Mouse (Mus musculus): ENCODE data around the gene Dlg4. TPM values are rescaled to one million over a fixed set of nuclear protein-coding genes. Genes with fewer than 3 reads are reported as not detected.

The Dlg4 gene
- polyA plus RNA-seq, 1 experiment, result 7.6 TPM

- no peak for TF ChIP-seq GATA1 (IDR thresholded peaks at IDR 0.05; ENCODE audit: low read length)
Measured at GRCm38 (mm10) chr11:70091986-70092783, 75.4 kb downstream of the Dlg4 start, which contains the start of gene Asgr2. Gene Asgr2 (plus strand): TSS chr11:70092644.

Other genes with a start within 250 kb of the Dlg4 start
- gene Chrnb1, start 221.0 kb upstream of the Dlg4 start, polyA plus RNA-seq (2012), result 0.03 and 0.11 TPM in 2 replicates
- 0.39 and 0.53 TPM in 2 replicates for gene Fgf11, start 215.1 kb upstream of the Dlg4 start, polyA plus RNA-seq (2012)
- not detected in 2 replicates for gene Tmem102, start 211.3 kb upstream of the Dlg4 start, polyA plus RNA-seq (2012)
- not detected in 2 replicates for gene Gm39566, start 201.6 kb upstream of the Dlg4 start, polyA plus RNA-seq (2012)
- gene Spem2, start 198.5 kb upstream of the Dlg4 start, polyA plus RNA-seq (2012), result not detected in 2 replicates
- gene Spem1, start 194.8 kb upstream of the Dlg4 start, polyA plus RNA-seq (2012), result not detected in 2 replicates
- 0.99 and 1.1 TPM in 2 replicates for gene Nlgn2, start 179.2 kb upstream of the Dlg4 start, polyA plus RNA-seq (2012)
- gene Tmem256, start 178.4 kb upstream of the Dlg4 start, polyA plus RNA-seq (2012), result 404 and 460 TPM in 2 replicates
- 43.0 and 56.9 TPM in 2 replicates for gene Plscr3, start 170.6 kb upstream of the Dlg4 start, polyA plus RNA-seq (2012)
- 0.09 and 0.91 TPM in 2 replicates for gene Tnk1, start 158.2 kb upstream of the Dlg4 start, polyA plus RNA-seq (2012)
- gene Tmem95, start 138.9 kb upstream of the Dlg4 start, polyA plus RNA-seq (2012), result not detected in 2 replicates
- 0.27 and 0.39 TPM in 2 replicates for gene Kctd11, start 135.5 kb upstream of the Dlg4 start, polyA plus RNA-seq (2012)
- 107 and 119 TPM in 2 replicates for gene Acap1, start 121.4 kb upstream of the Dlg4 start, polyA plus RNA-seq (2012)
- gene 2810408A11Rik, start 116.0 kb upstream of the Dlg4 start, polyA plus RNA-seq (2012), result 1.0 and 1.5 TPM in 2 replicates
- 83.2 and 85.5 TPM in 2 replicates for gene Neurl4, start 115.9 kb upstream of the Dlg4 start, polyA plus RNA-seq (2012)
- gene Gps2, start 103.1 kb upstream of the Dlg4 start, polyA plus RNA-seq (2012), result 246 and 266 TPM in 2 replicates
- 3,518 and 5,018 TPM in 2 replicates for gene Eif5a, start 95.0 kb upstream of the Dlg4 start, polyA plus RNA-seq (2012)
- gene Ybx2, start 81.1 kb upstream of the Dlg4 start, polyA plus RNA-seq (2012), result 0.19 TPM in 1 of 2 replicates, not detected in the other
- gene Slc2a4, start 68.8 kb upstream of the Dlg4 start, polyA plus RNA-seq (2012), result 0.03 and 0.35 TPM in 2 replicates
- gene Cldn7, start 52.2 kb upstream of the Dlg4 start, polyA plus RNA-seq (2012), result not detected in 2 replicates
- gene Ctdnep1, start 35.8 kb upstream of the Dlg4 start, polyA plus RNA-seq (2012), result 224 and 279 TPM in 2 replicates
- 7.7 and 13.2 TPM in 2 replicates for gene Elp5, start 34.4 kb upstream of the Dlg4 start, polyA plus RNA-seq (2012)
- gene Gabarap, start 25.8 kb upstream of the Dlg4 start, polyA plus RNA-seq (2012), result 164 and 205 TPM in 2 replicates
- 92.5 and 117 TPM in 2 replicates for gene Phf23, start 21.2 kb upstream of the Dlg4 start, polyA plus RNA-seq (2012)
- gene Dvl2, start 16.3 kb upstream of the Dlg4 start, polyA plus RNA-seq (2012), result 59.6 and 66.9 TPM in 2 replicates
- gene Acadvl, start 1.5 kb upstream of the Dlg4 start, polyA plus RNA-seq (2012), result 19.7 and 28.8 TPM in 2 replicates
- gene Asgr1, start 37.1 kb downstream of the Dlg4 start, polyA plus RNA-seq (2012), result not detected in 2 replicates
- gene Asgr2, start 75.7 kb downstream of the Dlg4 start, polyA plus RNA-seq (2012), result not detected in 2 replicates
- not detected in 2 replicates for gene Mgl2, start 113.4 kb downstream of the Dlg4 start, polyA plus RNA-seq (2012)
- 1.5 and 4.3 TPM in 2 replicates for gene Clec10a, start 139.3 kb downstream of the Dlg4 start, polyA plus RNA-seq (2012)
- not detected in 2 replicates for gene Slc16a11, start 195.8 kb downstream of the Dlg4 start, polyA plus RNA-seq (2012)
- 9.2 and 12.0 TPM in 2 replicates for gene Slc16a13, start 204.1 kb downstream of the Dlg4 start, polyA plus RNA-seq (2012)
- not detected in 2 replicates for gene Bcl6b, start 212.9 kb downstream of the Dlg4 start, polyA plus RNA-seq (2012)
- 88.8 and 123 TPM in 2 replicates for gene 0610010K14Rik, start 221.0 kb downstream of the Dlg4 start, polyA plus RNA-seq (2012)
- gene Gm21988, start 222.9 kb downstream of the Dlg4 start, polyA plus RNA-seq (2012), result 3.5 and 4.8 TPM in 2 replicates
- gene Rnasek, start 222.9 kb downstream of the Dlg4 start, polyA plus RNA-seq (2012), result 142 and 145 TPM in 2 replicates
- gene Alox12, start 238.4 kb downstream of the Dlg4 start, polyA plus RNA-seq (2012), result not detected in 2 replicates

All from G1E-ER4 (cell line).